1 mouse cellular context compared by ENCODE assay signal in the genomic region with DNA sequence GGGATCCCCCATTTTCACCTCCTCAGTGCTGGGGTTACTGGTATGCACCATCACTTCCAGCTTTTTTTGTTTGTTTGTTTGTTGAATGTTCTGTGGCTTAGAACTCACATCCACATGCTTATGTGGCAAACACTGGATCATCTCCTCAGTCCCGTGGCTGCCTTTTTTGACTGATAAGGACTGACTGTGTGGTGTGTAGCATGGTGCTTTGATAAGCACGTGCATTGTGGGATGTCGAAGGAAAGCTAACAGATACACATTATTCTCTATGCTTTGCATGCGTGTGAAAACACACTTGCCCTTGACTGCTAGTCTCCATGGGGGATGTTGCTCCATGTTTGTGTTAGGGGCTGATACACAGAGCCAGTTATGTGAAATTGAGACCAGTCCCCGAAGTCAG.
TF ChIP-seq lines count a peak whose summit lies in the region.

No protein-coding gene starts in this region.

TF ChIP-seq in MEL, 35 proteins besides CTCF, POLR2A, EP300 and RAD21 (continued from another document):
- TF ChIP-seq MEF2A (IDR thresholded peaks at IDR 0.05; ENCODE audit: extremely low read depth, insufficient replicate concordance, low read depth, low read length, poor library complexity, severe bottlenecking) (no peak), ELF1 (IDR thresholded peaks at IDR 0.05; ENCODE audit: low read depth, low read length) (no peak), GABPA (IDR thresholded peaks at IDR 0.05; ENCODE audit: low read depth, low read length) (no peak), ZKSCAN1 (IDR thresholded peaks at IDR 0.05; ENCODE audit: low read depth, low read length) (no peak), NRF1 (IDR thresholded peaks at IDR 0.05; ENCODE audit: insufficient read depth, low read depth, low read length, poor library complexity, severe bottlenecking) (no peak), SIN3A (IDR thresholded peaks at IDR 0.05; ENCODE audit: low read length) (peak; percentile 22; the same call in 1 of the 2 replicates), MXI1 (IDR thresholded peaks at IDR 0.05; ENCODE audit: low read depth, low read length) (0 out of 2 replicates have a peak, but pooled peaks have one; percentile 22), TBP (IDR thresholded peaks at IDR 0.05; ENCODE audit: low read depth, low read length) (no peak), NELFE (IDR thresholded peaks at IDR 0.05; ENCODE audit: low read depth, low read length) (no peak), ZC3H11A (IDR thresholded peaks at IDR 0.05; ENCODE audit: low read depth, low read length) (no peak), MYC (IDR thresholded peaks at IDR 0.05; ENCODE audit: low read depth, low read length) (peak; percentile 50; the same call in 1 of the 2 replicates), TAL1 (IDR thresholded peaks at IDR 0.05; ENCODE audit: low read length) (peak; percentile 22; the same call in 1 of the 2 replicates), POLR2AphosphoS5 (IDR thresholded peaks at IDR 0.05; ENCODE audit: borderline replicate concordance, low read depth, low read length) (no peak), USF2 (IDR thresholded peaks at IDR 0.05; ENCODE audit: borderline replicate concordance in 1 of 2, insufficient read depth in 1 of 2, low read depth in 1 of 2, low read length in 2 of 2) (no peak), POLR2AphosphoS2 (IDR thresholded peaks at IDR 0.05; ENCODE audit: low read length) (no peak)
